Mouse (Mus musculus) heart, embryonic 15.5 days (tissue): ENCODE results near the gene Ezh1. TPM values are rescaled to one million over a fixed set of nuclear protein-coding genes. Genes with fewer than 3 reads are reported as not detected.
A peak's percentile ranks its signal among the peaks of the same experiment; 100 is the strongest.
"Not testable (repeated sequence)": the region's sequence is repeated elsewhere in the genome, so short reads cannot be mapped to it uniquely, and the experiment has no call there.

Source experiments
- ATAC-seq: fragments of 200-750 bp; cut with Nextera tagmentation; replicated peaks from 2 replicates; pipeline ENCODE4 v1.8.0; 2017; ENCODE audit warnings: low read depth, moderate TSS enrichment; ENCODE audit not compliant: insufficient number of reproducible peaks, insufficient read depth, low FRiP score
- H3K27ac ChIP-seq: fragments of 300-500 bp; sonication (generic); 2 replicates; pipeline ENCODE4 v1.5.1; 2015; ENCODE audit warnings: mild to moderate bottlenecking, inconsistent platforms
- H3K27me3 ChIP-seq: fragments of 300-500 bp; sonication (generic); 2 replicates; pipeline ENCODE4 v1.6.1; 2015; ENCODE audit warnings: inconsistent platforms
- H3K36me3 ChIP-seq: fragments of 300-500 bp; sonication (generic); 2 replicates; pipeline ENCODE4 v1.6.1; 2015; ENCODE audit warnings: mild to moderate bottlenecking, inconsistent platforms
- H3K4me1 ChIP-seq: fragments of 300-500 bp; sonication (generic); replicated peaks from 2 replicates; pipeline ENCODE4 v1.6.1; 2015; ENCODE audit warnings: inconsistent platforms
- H3K4me2 ChIP-seq: fragments of 300-500 bp; sonication (generic); 2 replicates; pipeline ENCODE4 v1.6.1; 2015; ENCODE audit warnings: inconsistent platforms, mild to moderate bottlenecking, moderate library complexity
- H3K4me3 ChIP-seq: fragments of 300-500 bp; sonication (generic); 2 replicates; pipeline ENCODE4 v1.5.1; 2015; ENCODE audit warnings: mild to moderate bottlenecking, inconsistent platforms
- H3K9ac ChIP-seq: fragments of 300-500 bp; sonication (generic); 2 replicates; pipeline ENCODE4 v1.6.1; 2015; ENCODE audit warnings: mild to moderate bottlenecking, inconsistent platforms
- H3K9me3 ChIP-seq: fragments of 300-500 bp; sonication (generic); replicated peaks from 2 replicates; pipeline ENCODE4 v1.6.1; 2016; ENCODE audit warnings: inconsistent platforms
- WGBS: fragments of 180-500 bp; shearing (Covaris S2); methylation state at CpG from one replicate; pipeline ENCODE4 v1.1.7; 2015; ENCODE audit warnings: mixed read lengths; 5-methylcytosine and 5-hydroxymethylcytosine counted together
- polyA plus RNA-seq: library from polyadenylated mRNA; unstranded; fragments of >200 nt; fragmentation: Nextera tagmentation; extraction: Ambion mirVana; gene quantifications from 2 replicates; pipeline ENCODE4 v1.2.1, GENCODE M21; 2015

Ezh1 gene
- polyA plus RNA-seq, 1 experiment from 2014 or later = 13.3 TPM

DNA sequence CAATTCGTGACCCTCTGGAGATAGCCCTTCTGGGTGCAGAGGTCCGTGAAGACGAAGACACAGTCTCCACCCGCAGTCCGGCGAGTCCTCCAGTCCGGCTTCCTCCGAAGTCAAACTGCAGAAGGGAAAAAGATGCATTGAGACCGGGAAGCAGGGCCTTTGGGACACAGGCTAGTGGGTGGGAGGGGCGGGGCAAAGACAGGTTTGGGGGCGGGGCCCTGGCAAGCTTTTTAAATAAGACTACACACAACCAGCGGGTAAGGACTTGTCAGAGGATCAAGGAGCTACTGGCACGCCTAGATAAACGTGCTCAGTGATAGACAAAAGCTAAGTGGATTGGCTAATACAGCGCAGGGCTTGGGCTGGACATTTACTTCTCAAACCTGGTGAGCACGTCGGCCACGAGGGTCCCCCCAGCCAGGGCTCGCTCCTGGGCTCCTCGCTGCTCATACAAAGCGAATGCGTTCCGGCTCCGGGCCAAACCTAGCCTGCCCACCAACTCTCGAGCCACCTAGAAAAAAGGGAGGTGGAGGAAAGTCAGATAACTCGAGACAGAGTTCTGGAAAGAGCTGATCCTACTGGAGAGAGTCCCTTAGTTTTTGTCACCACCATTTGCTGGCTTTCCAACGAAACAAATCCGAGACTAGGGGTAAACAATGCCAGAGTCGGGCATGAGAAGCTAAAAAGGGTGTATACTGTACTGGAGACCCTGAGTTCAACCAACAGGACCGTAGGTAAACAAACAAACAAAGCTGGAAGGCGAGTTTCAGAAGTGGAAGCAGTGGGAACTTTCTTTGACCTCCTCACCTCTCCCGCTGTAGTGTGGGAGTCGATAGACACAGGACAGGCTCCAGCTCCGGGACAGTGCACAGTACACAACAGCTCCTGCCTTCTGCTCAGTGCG, 61.3 kb downstream of the Ezh1 start:
- no peak overlapping the region for H3K27ac ChIP-seq
- peak overlapping the region; percentile 33; the same call in 1 of the 2 replicates for H3K4me3 ChIP-seq
- ATAC-seq = peak; percentile 19; the same call in 1 of the 2 replicates
- peaks cover 54% of the 10 kb centered on the region for H3K36me3 ChIP-seq
- peak overlapping the region; percentile 53 for H3K4me2 ChIP-seq
- no peaks in the 10 kb centered on the region for H3K9me3 ChIP-seq
- peaks cover 36% of the 10 kb centered on the region for H3K4me1 ChIP-seq
- no peak overlapping the region for H3K9ac ChIP-seq
- H3K27me3 ChIP-seq = peaks cover 42% of the 10 kb centered on the region
- WGBS = 48% methylated on average over 35 of the region's 35 CpGs

DNA sequence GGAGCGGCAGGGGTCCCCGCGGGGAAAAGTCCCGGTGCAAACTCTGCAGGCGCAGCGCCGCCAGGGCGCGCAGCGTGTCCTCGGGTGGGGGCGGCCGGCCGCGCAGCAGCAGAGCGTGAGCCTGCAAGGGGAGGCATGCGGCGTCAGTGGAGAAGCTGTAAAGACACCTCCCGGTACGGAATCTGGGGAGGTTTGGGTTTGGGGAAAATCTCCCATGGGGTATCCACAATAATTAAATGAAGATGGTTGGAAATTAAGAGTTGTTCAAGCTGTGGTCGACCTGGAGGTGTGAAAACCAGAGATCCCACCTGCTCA, 62.0 kb downstream of the Ezh1 start:
- Histone ChIP-seq H3K27me3 (peaks cover 42% of the 10 kb centered on the region), H3K27ac (no peak overlapping the region), H3K9ac (no peak overlapping the region), H3K4me3 (peak overlapping the region; percentile 33), H3K4me2 (peak overlapping the region; percentile 53), H3K36me3 (peaks cover 54% of the 10 kb centered on the region), H3K4me1 (peaks cover 30% of the 10 kb centered on the region), H3K9me3 (no peaks in the 10 kb centered on the region)
- ATAC-seq = no peak
- 29% methylated on average over 21 of the region's 21 CpGs for WGBS

DNA sequence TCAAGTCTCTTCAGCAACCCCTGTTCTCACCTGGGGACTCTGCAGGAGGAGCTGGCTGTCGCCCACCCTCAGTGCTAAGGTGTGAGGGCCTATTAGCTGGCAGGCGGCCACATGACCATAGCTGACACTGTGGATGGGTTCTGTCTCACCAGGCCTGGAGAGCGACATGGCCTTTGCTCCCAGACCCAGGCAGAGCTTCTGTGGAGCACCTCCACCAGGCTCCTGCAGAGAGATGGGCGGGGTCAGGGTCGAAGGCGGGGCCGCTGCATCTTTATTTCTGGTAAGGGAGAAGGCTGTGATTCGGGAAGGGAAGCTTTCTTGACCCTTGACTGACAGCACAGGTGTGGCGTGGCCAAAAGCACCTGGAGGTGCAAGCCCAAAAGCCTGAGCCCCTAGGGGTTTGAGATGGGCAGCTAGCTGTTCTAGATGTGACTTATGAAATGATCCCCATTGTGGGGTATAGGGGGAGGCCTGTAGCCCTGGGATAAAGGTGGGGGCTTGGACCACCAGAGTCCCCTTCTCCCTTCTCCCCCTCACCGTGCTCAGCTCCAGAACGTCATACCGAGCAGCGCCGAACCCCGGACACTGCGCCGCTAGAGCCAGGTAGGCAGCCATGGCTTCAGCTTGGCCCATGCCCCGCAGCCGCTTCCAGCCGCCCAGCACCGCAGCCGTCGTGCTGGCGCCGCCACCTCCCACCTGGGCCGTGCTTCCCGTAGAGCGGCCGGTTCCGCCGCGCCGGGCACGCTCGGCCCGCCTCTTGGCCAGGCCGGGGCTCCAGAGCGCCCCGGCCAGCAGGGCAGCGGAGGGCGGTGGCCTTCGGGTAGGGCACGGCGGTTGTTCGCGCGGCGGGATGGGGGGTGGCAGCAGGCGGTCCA, 62.5 kb downstream of the Ezh1 start:
- no peak for ATAC-seq
- Histone ChIP-seq H3K27me3 (peaks cover 42% of the 10 kb centered on the region), H3K9me3 (no peaks in the 10 kb centered on the region), H3K27ac (no peak overlapping the region), H3K4me2 (peak overlapping the region; percentile 53), H3K4me1 (peaks cover 24% of the 10 kb centered on the region), H3K9ac (no peak overlapping the region), H3K36me3 (peaks cover 54% of the 10 kb centered on the region), H3K4me3 (peak overlapping the region; percentile 33)
- 46% methylated on average over 49 of the region's 49 CpGs for WGBS

DNA sequence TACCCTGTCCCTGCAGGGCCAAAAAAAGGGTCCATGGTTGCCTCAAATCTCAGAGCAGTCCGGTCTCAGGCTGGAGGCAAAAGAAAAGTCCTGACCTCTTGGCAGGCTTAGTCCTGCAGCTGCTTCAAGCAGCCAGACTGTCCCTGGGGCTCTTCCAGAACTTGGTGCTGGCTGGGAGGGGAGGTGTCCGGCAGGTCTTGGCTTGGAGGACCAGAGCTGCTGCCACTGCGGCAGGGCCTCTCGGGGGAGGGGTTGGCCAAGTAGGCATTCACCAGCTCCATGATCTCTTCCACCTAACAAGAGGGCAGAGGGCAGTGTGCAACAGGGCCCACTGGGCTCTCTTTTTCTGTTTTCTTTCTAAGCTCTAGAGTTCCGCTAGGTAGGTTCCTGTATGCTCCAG, 63.5 kb downstream of the Ezh1 start:
- WGBS = 68% methylated on average over 5 of the region's 5 CpGs
- no peaks in the 10 kb centered on the region for H3K9me3 ChIP-seq
- peaks cover 50% of the 10 kb centered on the region for H3K36me3 ChIP-seq
- H3K4me1 ChIP-seq = peaks cover 18% of the 10 kb centered on the region
- H3K9ac ChIP-seq = no peak overlapping the region
- ATAC-seq = no peak
- no peak overlapping the region for H3K27ac ChIP-seq
- no peak overlapping the region for H3K4me2 ChIP-seq
- no peak overlapping the region for H3K4me3 ChIP-seq
- peaks cover 42% of the 10 kb centered on the region for H3K27me3 ChIP-seq

DNA sequence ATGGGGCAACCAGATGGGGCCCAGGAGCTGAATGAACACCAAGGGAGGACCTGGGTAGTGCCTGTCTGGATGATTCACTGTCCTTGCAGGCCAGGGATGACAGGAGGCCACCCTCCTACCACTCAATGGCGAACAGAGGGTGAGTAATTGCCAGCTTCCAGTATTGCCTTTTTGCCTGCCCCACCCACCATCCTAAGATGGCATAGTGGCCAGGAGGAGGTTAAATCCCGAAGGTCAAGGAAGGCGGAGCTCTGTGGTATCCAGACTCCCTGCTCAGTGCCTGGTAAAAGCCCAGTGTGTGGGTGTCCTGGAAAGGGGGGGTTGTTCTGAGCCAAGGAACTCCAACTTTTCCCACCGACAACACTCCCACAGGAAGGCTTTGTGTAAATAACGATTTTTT, 64.0 kb downstream of the Ezh1 start:
- ATAC-seq = no peak
- Histone ChIP-seq H3K4me1 (peaks cover 18% of the 10 kb centered on the region), H3K9ac (no peak overlapping the region), H3K4me2 (no peak overlapping the region), H3K4me3 (no peak overlapping the region), H3K27me3 (peaks cover 37% of the 10 kb centered on the region), H3K9me3 (no peaks in the 10 kb centered on the region), H3K27ac (no peak overlapping the region), H3K36me3 (peaks cover 46% of the 10 kb centered on the region)
- 58% methylated on average over 5 of the region's 5 CpGs for WGBS

DNA sequence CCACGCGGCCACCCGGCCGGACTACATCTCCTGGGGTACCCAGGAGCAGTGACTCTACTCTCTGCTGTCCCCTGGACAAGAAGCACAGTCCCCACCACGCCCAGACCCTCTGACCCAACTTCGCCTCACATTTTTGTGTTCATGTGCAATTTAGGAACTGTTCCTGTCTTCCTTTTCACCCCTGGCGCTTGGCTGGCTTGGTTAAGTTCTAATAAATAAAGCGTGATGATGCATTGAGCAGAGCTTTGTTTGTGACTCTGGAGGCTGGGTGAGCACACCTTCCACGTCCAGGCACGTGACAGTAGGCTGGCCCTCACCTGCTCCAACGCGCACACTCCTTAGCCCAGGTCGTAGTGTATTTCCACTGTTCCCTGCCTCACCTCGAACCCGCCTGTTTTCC, 64.7 kb downstream of the Ezh1 start:
- Histone ChIP-seq H3K4me3 (no peak overlapping the region), H3K9ac (no peak overlapping the region), H3K4me2 (no peak overlapping the region), H3K36me3 (peaks cover 38% of the 10 kb centered on the region), H3K27ac (no peak overlapping the region), H3K9me3 (no peaks in the 10 kb centered on the region), H3K27me3 (peaks cover 30% of the 10 kb centered on the region), H3K4me1 (peaks cover 18% of the 10 kb centered on the region)
- 87% methylated on average over 15 of the region's 15 CpGs for WGBS
- ATAC-seq = no peak

DNA sequence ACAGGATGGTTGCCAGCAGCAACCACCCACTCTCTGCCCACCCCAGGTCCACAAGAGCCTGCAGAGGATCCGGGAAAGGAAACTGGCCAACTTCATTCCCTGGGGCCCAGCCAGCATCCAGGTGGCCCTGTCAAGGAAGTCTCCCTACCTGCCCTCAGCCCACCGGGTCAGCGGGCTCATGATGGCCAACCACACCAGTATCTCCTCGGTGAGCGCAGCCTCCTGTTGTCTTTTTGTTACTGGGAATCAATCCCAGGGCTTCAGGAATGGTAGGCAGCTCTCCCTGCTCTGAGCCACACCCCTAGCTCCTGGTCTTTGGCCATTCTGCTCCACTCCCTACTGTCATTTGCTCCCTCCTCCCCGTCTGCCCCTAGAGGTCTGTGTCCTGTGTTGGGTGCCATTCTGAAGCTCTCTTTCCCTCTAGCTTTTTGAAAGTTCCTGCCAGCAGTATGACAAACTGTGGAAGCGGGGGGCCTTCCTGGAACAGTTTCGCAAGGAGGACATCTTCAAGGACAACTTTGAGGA, 65.2 kb downstream of the Ezh1 start:
- peaks cover 33% of the 10 kb centered on the region for H3K36me3 ChIP-seq
- not testable (repeated sequence) for H3K4me3 ChIP-seq, H3K9me3 ChIP-seq, H3K9ac ChIP-seq, H3K27ac ChIP-seq, H3K4me2 ChIP-seq, ATAC-seq
- 72% methylated on average over 8 of the region's 8 CpGs for WGBS
- peaks cover 25% of the 10 kb centered on the region for H3K27me3 ChIP-seq
- peaks cover 21% of the 10 kb centered on the region for H3K4me1 ChIP-seq

DNA sequence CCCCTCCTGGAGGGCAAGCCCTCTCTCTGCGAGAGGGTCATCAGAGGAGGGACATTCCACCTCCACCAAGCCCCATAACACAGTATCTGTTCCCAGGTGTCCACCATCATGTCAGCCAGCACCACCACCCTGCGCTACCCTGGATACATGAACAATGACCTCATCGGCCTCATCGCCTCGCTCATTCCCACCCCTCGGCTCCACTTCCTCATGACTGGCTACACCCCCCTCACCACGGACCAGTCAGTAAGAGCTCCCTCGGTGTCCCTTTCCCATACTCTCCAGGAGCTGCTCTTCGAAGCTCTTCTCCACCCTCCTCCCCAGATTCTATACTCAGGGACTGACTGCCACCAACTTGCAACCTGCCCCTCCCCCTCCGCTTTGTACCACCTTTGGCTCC, 66.1 kb downstream of the Ezh1 start:
- ATAC-seq = not testable (repeated sequence)

DNA sequence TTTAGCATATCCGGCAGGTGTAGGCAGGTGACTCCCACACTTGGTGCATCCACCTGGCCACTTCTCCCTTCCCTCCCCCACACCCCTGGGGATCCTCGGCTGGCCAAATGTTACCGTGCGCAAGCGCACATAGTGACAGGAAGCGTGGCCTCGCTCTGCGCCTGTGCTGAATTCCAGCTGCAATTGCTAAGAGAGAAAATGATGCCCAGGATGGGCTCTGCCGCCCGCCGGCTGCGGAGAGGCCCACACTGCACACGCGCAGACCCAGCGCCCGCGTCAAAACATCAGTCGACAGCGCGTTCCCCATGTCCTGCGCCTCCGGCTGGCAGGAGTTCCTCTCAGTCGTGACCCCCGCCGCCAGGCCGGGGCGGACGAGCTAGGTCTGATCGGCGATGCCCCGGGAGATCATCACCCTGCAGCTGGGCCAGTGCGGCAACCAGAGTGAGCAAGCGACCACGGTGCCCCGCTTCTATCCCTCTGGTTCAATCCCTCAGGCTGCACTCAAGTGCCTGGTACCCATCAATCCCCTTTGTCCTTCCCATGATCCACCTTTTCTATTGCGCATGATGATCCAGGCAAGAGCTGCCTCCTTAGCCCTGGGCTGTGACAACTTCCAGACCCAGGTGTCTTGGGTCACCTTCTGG, 70.4 kb downstream of the Ezh1 start, which contains the start of gene Tubg2:
Gene Tubg2 (plus strand): TSS at position 180 of the 644 bp plus-strand sequence.
- Histone ChIP-seq H3K9me3 (no peaks in the 10 kb centered on the region), H3K27ac (0 out of 2 replicates have a peak within 1 kb of the TSS, but pooled peaks have one; percentile 45), H3K4me2 (peak within 1 kb of the TSS; percentile 76), H3K9ac (peak within 1 kb of the TSS; percentile 42), H3K27me3 (no peaks in the 10 kb centered on the region), H3K36me3 (no peaks in the 10 kb centered on the region), H3K4me3 (peak within 1 kb of the TSS; percentile 45), H3K4me1 (peaks cover 10% of the 10 kb centered on the region)
- 1% methylated on average over 36 of the region's 36 CpGs for WGBS
- peak; percentile 77 for ATAC-seq

More for the DNA sequence above, 66.1 kb downstream of the Ezh1 start:
- not testable (repeated sequence) for H3K4me3 ChIP-seq, H3K27ac ChIP-seq, H3K9me3 ChIP-seq, H3K4me2 ChIP-seq, H3K9ac ChIP-seq
- Histone ChIP-seq H3K27me3 (peaks cover 19% of the 10 kb centered on the region), H3K36me3 (peaks cover 26% of the 10 kb centered on the region), H3K4me1 (peaks cover 28% of the 10 kb centered on the region)
- 68% methylated on average over 8 of the region's 10 CpGs for WGBS

DNA sequence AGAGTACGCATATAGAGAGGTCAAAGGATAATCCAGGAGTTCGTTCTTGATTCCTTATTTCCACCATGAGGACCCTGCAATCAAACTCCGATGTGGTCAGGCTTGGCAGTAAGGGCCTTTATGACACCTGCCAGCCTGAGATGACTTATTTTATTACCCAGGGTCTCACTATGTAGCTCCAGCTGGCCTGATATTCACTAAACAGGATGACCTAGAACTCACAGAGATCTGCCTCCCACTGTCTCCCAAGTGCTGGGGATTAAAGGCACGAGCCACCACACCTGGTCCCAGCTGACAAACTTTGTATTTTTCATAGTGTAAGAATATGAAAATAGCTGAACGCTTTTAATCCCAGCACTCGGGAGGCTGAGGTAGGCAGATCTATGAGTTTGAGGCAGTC, 71.1 kb downstream of the Ezh1 start:
- Histone ChIP-seq H3K27me3 (no peaks in the 10 kb centered on the region), H3K4me1 (peaks cover 10% of the 10 kb centered on the region), H3K4me2 (peak overlapping the region; percentile 76; the same call in 1 of the 2 replicates), H3K4me3 (no peak overlapping the region), H3K9me3 (no peaks in the 10 kb centered on the region), H3K9ac (no peak overlapping the region), H3K27ac (no peak overlapping the region), H3K36me3 (no peaks in the 10 kb centered on the region)
- WGBS = 74% methylated on average over 6 of the region's 6 CpGs
- no peak for ATAC-seq

DNA sequence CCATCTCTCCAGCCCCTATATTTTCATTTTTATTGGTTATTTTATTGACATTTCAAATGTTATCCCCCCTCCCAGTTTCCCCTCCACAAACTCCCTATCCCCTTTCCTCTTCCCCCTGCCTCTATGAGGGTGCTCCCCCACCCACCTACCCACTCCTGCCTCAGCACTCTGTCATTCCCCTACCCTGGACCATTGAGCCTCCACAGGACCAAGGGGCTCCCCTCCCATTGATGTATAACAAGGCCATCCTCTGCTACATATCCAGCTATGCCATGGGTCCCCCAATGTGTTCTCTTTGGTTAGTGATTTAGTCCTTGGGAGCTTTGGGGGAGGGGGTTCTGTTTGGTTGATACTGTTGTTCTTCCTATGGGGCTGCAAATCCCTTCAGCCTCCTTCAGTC, 71.6 kb downstream of the Ezh1 start:
- no peaks in the 10 kb centered on the region for H3K27me3 ChIP-seq
- H3K4me1 ChIP-seq = peaks cover 12% of the 10 kb centered on the region
- no peaks in the 10 kb centered on the region for H3K9me3 ChIP-seq
- no peaks in the 10 kb centered on the region for H3K36me3 ChIP-seq
- no peak overlapping the region for H3K9ac ChIP-seq
- ATAC-seq = no peak
- H3K4me3 ChIP-seq = no peak overlapping the region
- H3K27ac ChIP-seq = no peak overlapping the region
- no peak overlapping the region for H3K4me2 ChIP-seq
